Mouse (Mus musculus): ENCODE results near the gene Kri1. TPM values are rescaled to one million over a fixed set of nuclear protein-coding genes. Genes with fewer than 3 reads are reported as not detected.
A peak's percentile ranks its signal among the peaks of the same experiment; 100 is the strongest.
"Not testable (repeated sequence)": the region's sequence is repeated elsewhere in the genome, so short reads cannot be mapped to it uniquely, and the experiment has no call there.

Gene Kri1
- polyA plus RNA-seq, 1 experiment from 2014 or later = 7.2 TPM

DNA sequence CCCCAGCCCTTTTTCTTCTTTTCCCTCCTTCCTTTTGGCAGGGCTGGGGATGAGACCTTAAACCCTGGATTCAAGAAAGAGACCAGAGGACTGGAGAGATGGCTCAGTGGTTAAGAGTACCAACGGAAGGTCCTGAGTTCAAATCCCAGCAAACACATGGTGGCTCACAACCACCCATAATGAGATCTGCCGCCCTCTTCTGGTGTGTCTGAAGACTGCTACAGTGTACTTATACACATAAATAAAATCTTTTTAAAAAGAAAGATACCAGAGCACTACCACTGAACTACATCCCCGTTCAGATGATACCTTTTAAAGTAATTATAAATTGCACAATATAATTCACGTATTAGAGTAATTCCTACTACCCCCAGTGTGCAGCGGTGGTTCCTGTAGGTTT is 54.9 kb downstream of the Kri1 start:
- H3K27ac ChIP-seq (ENCODE audit: low read depth, low read length) = no peak overlapping the region
- no peaks in the 10 kb centered on the region for H3K27me3 ChIP-seq (replicated peaks; ENCODE audit: control insufficient read depth, insufficient read depth, low read length)
- no peak overlapping the region for H3K4me3 ChIP-seq (ENCODE audit: low read depth, low read length)
- TF ChIP-seq CTCF (IDR thresholded peaks at IDR 0.05; ENCODE audit: low read depth) = no peak
- peaks cover 11% of the 10 kb centered on the region; the same call in 1 of the 2 replicates for H3K4me1 ChIP-seq (replicated peaks; ENCODE audit: control insufficient read depth, insufficient read depth, low read length)
- peaks cover 57% of the 10 kb centered on the region for H3K36me3 ChIP-seq (ENCODE audit: control insufficient read depth, insufficient read depth)
- no peaks in the 10 kb centered on the region for H3K9me3 ChIP-seq (ENCODE audit: control insufficient read depth)
- no peak for ATAC-seq
- no peak overlapping the region for H3K9ac ChIP-seq (ENCODE audit: low read depth, low read length)
- no peak overlapping the region for H3K4me2 ChIP-seq (replicated peaks; ENCODE audit: low read depth)
- WGBS = 91% methylated on average over 5 of the region's 5 CpGs

DNA sequence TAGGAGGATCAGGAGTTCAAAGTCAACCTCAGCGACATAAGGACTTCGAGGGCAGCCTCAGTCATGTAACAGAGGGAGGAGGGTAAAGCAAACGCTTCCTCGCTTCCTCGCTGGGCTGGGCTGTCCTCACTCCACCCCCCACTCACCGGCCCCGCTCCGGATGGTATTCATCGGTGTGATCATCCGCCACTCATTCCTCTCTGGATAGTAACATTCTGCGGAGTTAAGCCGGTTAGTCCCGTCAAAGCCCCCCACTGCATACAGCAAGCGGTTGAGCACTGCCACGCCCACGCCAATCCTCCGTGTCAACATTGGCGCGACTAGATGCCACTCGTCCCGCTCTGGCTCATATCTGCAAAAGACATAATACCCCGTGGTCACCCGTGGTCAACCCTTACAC is 56.2 kb downstream of the Kri1 start:
- no peak overlapping the region for H3K4me2 ChIP-seq (replicated peaks; ENCODE audit: low read depth)
- H3K36me3 ChIP-seq (ENCODE audit: control insufficient read depth, insufficient read depth) = peaks cover 51% of the 10 kb centered on the region
- TF ChIP-seq CTCF (IDR thresholded peaks at IDR 0.05; ENCODE audit: low read depth) = no peak
- H3K27me3 ChIP-seq (replicated peaks; ENCODE audit: control insufficient read depth, insufficient read depth, low read length) = no peaks in the 10 kb centered on the region
- ATAC-seq = no peak
- no peak overlapping the region for H3K4me3 ChIP-seq (ENCODE audit: low read depth, low read length)
- no peaks in the 10 kb centered on the region for H3K9me3 ChIP-seq (ENCODE audit: control insufficient read depth)
- no peak overlapping the region for H3K9ac ChIP-seq (ENCODE audit: low read depth, low read length)
- peaks cover 6% of the 10 kb centered on the region; the same call in 1 of the 2 replicates for H3K4me1 ChIP-seq (replicated peaks; ENCODE audit: control insufficient read depth, insufficient read depth, low read length)
- no peak overlapping the region for H3K27ac ChIP-seq (ENCODE audit: low read depth, low read length)
- 52% methylated on average over 23 of the region's 23 CpGs for WGBS

DNA sequence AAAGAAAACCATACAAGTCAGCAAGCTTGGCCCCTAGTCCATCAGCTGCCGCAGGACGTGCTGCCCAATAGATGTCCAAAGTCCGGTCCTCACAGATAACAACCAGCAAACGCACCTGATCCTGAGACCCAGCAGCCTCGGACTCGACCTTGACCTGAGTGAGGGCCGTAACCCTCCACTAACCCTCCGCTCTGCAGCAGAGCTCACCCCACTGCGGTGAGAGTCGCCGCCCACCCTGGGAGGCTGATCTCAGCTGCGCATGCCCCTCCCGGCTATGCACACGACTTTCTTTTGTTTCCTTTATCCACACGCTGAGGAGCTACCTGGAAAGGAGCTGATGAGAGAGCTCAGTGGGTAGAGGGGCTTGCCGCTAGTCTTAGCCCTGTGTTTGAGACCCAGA is 60.4 kb downstream of the Kri1 start:
- Histone ChIP-seq H3K4me2 (replicated peaks; ENCODE audit: low read depth) (peak overlapping the region; percentile 70), H3K9me3 (ENCODE audit: control insufficient read depth) (no peaks in the 10 kb centered on the region), H3K9ac (ENCODE audit: low read depth, low read length) (peak overlapping the region; percentile 40; the same call in 1 of the 2 replicates), H3K36me3 (ENCODE audit: control insufficient read depth, insufficient read depth) (peaks cover 24% of the 10 kb centered on the region), H3K27ac (ENCODE audit: low read depth, low read length) (peak overlapping the region; percentile 77), H3K4me1 (replicated peaks; ENCODE audit: control insufficient read depth, insufficient read depth, low read length) (peaks cover 6% of the 10 kb centered on the region; the same call in 1 of the 2 replicates), H3K27me3 (replicated peaks; ENCODE audit: control insufficient read depth, insufficient read depth, low read length) (no peaks in the 10 kb centered on the region), H3K4me3 (ENCODE audit: low read depth, low read length) (peak overlapping the region; percentile 27)
- TF ChIP-seq CTCF (IDR thresholded peaks at IDR 0.05; ENCODE audit: low read depth) = no peak
- 9% methylated on average over 16 of the region's 16 CpGs for WGBS
- peak; percentile 52 for ATAC-seq

DNA sequence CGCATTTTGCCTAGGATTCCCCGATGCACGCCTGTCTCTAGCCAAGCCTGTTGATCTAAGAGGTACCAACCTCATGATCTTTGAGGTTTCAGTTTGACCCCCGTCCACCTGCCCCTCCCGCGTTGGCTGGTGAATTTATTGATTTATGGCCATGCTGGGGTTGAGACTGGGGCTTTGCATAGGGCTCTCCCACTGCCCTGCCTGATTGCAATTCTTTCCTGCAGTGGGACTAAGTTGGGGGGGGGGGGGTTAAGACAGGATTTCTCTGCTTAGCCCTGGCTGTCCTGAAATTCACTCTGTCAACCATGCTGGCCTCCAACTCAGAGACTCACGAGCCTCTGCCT is 62.4 kb downstream of the Kri1 start:
- no peaks in the 10 kb centered on the region for H3K27me3 ChIP-seq (replicated peaks; ENCODE audit: control insufficient read depth, insufficient read depth, low read length)
- H3K27ac ChIP-seq (ENCODE audit: low read depth, low read length) = peak overlapping the region; percentile 15; the same call in 1 of the 2 replicates
- peak overlapping the region; percentile 74 for H3K4me2 ChIP-seq (replicated peaks; ENCODE audit: low read depth)
- peak overlapping the region; percentile 41 for H3K4me3 ChIP-seq (ENCODE audit: low read depth, low read length)
- TF ChIP-seq CTCF (IDR thresholded peaks at IDR 0.05; ENCODE audit: low read depth) = no peak
- H3K9me3 ChIP-seq (ENCODE audit: control insufficient read depth) = no peaks in the 10 kb centered on the region
- 0 out of 2 replicates have a peak overlapping the region, but pooled peaks have one; percentile 17 for H3K9ac ChIP-seq (ENCODE audit: low read depth, low read length)
- peaks cover 12% of the 10 kb centered on the region; the same call in 1 of the 2 replicates for H3K36me3 ChIP-seq (ENCODE audit: control insufficient read depth, insufficient read depth)
- peaks cover 6% of the 10 kb centered on the region; the same call in 1 of the 2 replicates for H3K4me1 ChIP-seq (replicated peaks; ENCODE audit: control insufficient read depth, insufficient read depth, low read length)
- ATAC-seq = no peak
- 3% methylated on average over 7 of the region's 7 CpGs for WGBS

DNA sequence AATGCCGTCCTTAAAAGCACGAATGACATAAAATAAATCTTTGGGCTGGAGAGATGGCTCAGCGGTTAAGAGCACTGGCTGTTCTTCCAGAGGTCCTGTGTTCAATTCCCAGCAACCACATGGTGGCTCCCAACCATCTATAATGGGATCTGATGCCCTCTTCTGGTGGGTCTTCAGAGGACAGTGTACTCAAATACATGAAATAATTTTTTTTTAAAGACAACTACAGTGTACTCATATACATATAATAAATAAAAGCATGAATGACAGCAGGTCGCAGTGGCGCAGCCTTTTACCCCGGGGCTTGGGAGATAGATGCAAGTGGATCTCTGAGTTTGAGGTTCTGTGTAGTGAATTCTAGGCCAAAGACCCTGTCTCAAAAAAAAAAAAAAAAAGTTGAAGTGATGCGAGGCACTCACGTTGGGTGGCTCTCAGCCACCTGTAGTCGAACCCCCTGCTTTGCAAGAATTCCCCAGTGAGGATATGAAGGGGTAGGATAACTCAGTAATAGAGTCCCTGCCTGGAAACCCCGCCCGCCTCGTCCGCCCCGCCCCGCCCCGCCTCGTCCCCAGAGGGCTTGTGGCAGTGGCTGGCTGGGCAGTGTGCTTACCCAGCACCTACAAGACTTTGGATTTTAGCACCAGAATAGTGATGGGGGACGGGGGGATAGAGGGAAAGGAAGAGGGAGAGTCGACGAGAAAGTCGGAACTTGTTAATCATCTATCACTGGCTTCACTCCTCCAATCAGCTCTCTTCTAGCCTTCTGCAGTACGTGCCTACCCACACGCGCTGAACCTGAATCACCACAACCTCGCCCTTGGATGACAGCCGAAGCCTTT is 63.0 kb downstream of the Kri1 start:
- Histone ChIP-seq H3K9me3 (ENCODE audit: control insufficient read depth) (no peaks in the 10 kb centered on the region), H3K4me2 (replicated peaks; ENCODE audit: low read depth) (peak overlapping the region; percentile 74), H3K4me1 (replicated peaks; ENCODE audit: control insufficient read depth, insufficient read depth, low read length) (peaks cover 6% of the 10 kb centered on the region; the same call in 1 of the 2 replicates), H3K36me3 (ENCODE audit: control insufficient read depth, insufficient read depth) (peaks cover 6% of the 10 kb centered on the region; the same call in 1 of the 2 replicates), H3K27me3 (replicated peaks; ENCODE audit: control insufficient read depth, insufficient read depth, low read length) (no peaks in the 10 kb centered on the region), H3K4me3 (ENCODE audit: low read depth, low read length) (peak overlapping the region; percentile 41), H3K27ac (ENCODE audit: low read depth, low read length) (peak overlapping the region; percentile 15), H3K9ac (ENCODE audit: low read depth, low read length) (0 out of 2 replicates have a peak overlapping the region, but pooled peaks have one; percentile 17)
- TF ChIP-seq CTCF (IDR thresholded peaks at IDR 0.05; ENCODE audit: low read depth) = peak; percentile 31
- WGBS = 18% methylated on average over 26 of the region's 26 CpGs
- peak; percentile 32 for ATAC-seq

DNA sequence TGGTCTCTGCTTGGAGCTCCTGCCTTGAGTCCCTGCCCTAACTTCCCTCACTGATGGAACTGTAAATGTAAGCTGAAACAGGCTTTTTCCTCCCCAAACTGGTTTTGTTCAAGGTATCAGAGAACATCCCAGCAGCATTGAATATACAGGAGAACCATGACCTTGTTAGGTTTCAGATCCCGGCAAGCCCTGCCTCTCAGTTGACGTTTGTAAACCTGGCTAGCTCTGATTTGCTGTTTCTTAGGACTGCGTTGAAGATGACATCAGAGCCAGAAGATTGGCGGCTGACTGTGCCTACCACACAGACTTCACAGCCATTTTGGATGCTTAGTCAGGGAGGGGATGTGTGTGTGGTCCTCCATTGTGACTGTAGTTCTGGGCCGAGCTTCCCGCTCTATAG is 63.9 kb downstream of the Kri1 start:
- Histone ChIP-seq H3K27me3 (replicated peaks; ENCODE audit: control insufficient read depth, insufficient read depth, low read length) (no peaks in the 10 kb centered on the region), H3K36me3 (ENCODE audit: control insufficient read depth, insufficient read depth) (no peaks in the 10 kb centered on the region), H3K27ac (ENCODE audit: low read depth, low read length) (no peak overlapping the region), H3K4me3 (ENCODE audit: low read depth, low read length) (no peak overlapping the region), H3K4me1 (replicated peaks; ENCODE audit: control insufficient read depth, insufficient read depth, low read length) (peaks cover 6% of the 10 kb centered on the region; the same call in 1 of the 2 replicates), H3K9ac (ENCODE audit: low read depth, low read length) (no peak overlapping the region), H3K4me2 (replicated peaks; ENCODE audit: low read depth) (no peak overlapping the region), H3K9me3 (ENCODE audit: control insufficient read depth) (no peaks in the 10 kb centered on the region)
- WGBS = 94% methylated on average over 6 of the region's 6 CpGs
- ATAC-seq = no peak
- TF ChIP-seq CTCF (IDR thresholded peaks at IDR 0.05; ENCODE audit: low read depth) = no peak

DNA sequence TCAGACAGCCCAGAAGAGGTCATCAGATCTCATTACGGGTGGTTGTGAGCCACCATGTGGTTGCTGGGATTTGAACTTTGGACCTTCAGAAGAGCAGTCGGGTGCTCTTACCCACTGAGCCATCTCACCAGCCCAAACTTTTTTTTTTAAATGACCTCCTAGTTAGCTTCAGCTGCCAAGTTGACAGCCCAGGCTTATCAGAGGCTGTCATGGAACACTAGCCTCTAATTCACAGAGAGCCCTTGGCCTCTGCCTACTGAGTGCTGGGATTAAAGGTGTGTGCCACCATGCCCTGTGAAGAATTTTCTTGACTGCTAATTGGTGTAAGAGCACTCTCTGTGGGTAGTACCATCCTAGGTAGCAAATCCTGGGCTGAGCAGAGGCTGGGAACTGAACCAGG is 64.3 kb downstream of the Kri1 start:
- H3K4me3 ChIP-seq (ENCODE audit: low read depth, low read length); H3K27ac ChIP-seq (ENCODE audit: low read depth, low read length); H3K9ac ChIP-seq (ENCODE audit: low read depth, low read length); H3K4me1 ChIP-seq (replicated peaks; ENCODE audit: control insufficient read depth, insufficient read depth, low read length); H3K36me3 ChIP-seq (ENCODE audit: control insufficient read depth, insufficient read depth); H3K27me3 ChIP-seq (replicated peaks; ENCODE audit: control insufficient read depth, insufficient read depth, low read length); ATAC-seq; H3K9me3 ChIP-seq (ENCODE audit: control insufficient read depth); H3K4me2 ChIP-seq (replicated peaks; ENCODE audit: low read depth): not testable (repeated sequence)
- 62% methylated on average over 1 of the region's 2 CpGs for WGBS

All from intestine, postnatal 0 days (tissue).